Mouse (Mus musculus) kidney, embryonic 16.5 days (tissue): ENCODE data around the gene Slc9a3r1. TPM values are rescaled to one million over a fixed set of nuclear protein-coding genes. Genes with fewer than 3 reads are reported as not detected.

Experiments
- ATAC-seq: fragments of 200-750 bp; cut with Nextera tagmentation; 2 replicates; pipeline ENCODE4 v1.8.0; 2017; ENCODE audit warnings: moderate TSS enrichment; ENCODE audit not compliant: low FRiP score, low TSS enrichment
- H3K27ac ChIP-seq: fragments of 300-500 bp; sonication (generic); 2 replicates; pipeline ENCODE4 v1.5.1; 2014; ENCODE audit warnings: low read length
- H3K27me3 ChIP-seq: fragments of 300-500 bp; sonication (generic); 2 replicates; pipeline ENCODE4 v1.6.1; 2014; ENCODE audit warnings: low read length, control low read depth, mixed read lengths; ENCODE audit not compliant: insufficient read depth
- H3K36me3 ChIP-seq: fragments of 300-500 bp; sonication (generic); 2 replicates; pipeline ENCODE4 v1.6.1; 2014; ENCODE audit warnings: low read length, control low read depth, mixed read lengths; ENCODE audit not compliant: insufficient read depth
- H3K4me1 ChIP-seq: fragments of 300-500 bp; sonication (generic); 2 replicates; pipeline ENCODE4 v1.6.1; 2014; ENCODE audit warnings: low read length, control low read depth, mixed read lengths; ENCODE audit not compliant: insufficient read depth
- H3K4me2 ChIP-seq: fragments of 300-500 bp; sonication (generic); replicated peaks from 2 replicates; pipeline ENCODE4 v1.6.1; 2014; ENCODE audit warnings: low read depth, low read length
- H3K4me3 ChIP-seq: fragments of 300-500 bp; sonication (generic); 2 replicates; pipeline ENCODE4 v1.5.1; 2014; ENCODE audit warnings: mild to moderate bottlenecking, low read length
- H3K9ac ChIP-seq: fragments of 300-500 bp; sonication (generic); replicated peaks from 2 replicates; pipeline ENCODE4 v1.6.1; 2014; ENCODE audit warnings: low read length
- H3K9me3 ChIP-seq: fragments of 300-500 bp; sonication (generic); 2 replicates; pipeline ENCODE4 v1.6.1; 2016; ENCODE audit warnings: low read length, control low read depth
- WGBS: fragments of 180-500 bp; shearing (Covaris S2); extraction: QIAGEN DNeasy Blood & Tissue Kit; methylation state at CpG from one replicate; pipeline ENCODE4 v1.1.7; 2014; 5-methylcytosine and 5-hydroxymethylcytosine counted together
- polyA plus RNA-seq: library from polyadenylated mRNA; unstranded; fragments of >200 nt; fragmentation: Nextera tagmentation; extraction: Ambion mirVana; gene quantifications from 2 replicates; pipeline ENCODE4 v1.2.1, GENCODE M21; 2015

Gene Slc9a3r1
- polyA plus RNA-seq, 1 experiment from 2014 or later, result 170 TPM

DNA sequence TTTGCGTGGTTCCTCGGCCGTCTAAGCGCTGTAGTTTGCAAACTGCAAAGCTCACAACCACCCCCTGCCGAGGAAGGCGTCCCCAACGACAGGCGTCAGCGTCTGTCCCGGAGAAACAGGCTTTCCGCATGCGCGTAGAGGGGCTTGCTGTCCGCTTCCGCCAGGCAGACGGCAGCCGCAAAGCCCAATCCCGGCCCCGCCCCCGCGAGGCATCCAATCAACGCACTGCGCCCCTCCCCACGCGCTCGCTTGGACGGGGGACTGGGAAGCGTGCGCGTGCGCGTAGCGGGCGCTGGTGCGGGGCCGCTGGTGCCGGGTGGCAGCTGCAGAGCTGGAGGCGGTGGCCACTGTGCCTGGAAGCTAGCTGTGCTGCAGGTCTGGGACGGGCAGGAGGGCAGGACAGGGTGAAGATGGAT is 24.1 kb downstream of the Slc9a3r1 start, which contains the start of gene Tmem104:
TSS of gene Tmem104 (plus strand) at position 264 of the 416 bp plus-strand sequence.
- ATAC-seq, result peak; percentile 93
- WGBS, result under 1% methylated on average over 39 of the region's 39 CpGs
- Histone ChIP-seq H3K4me3 (peak within 1 kb of the TSS; percentile 69), H3K27me3 (no peaks in the 10 kb centered on the region), H3K4me1 (peaks cover 15% of the 10 kb centered on the region), H3K4me2 (peak within 1 kb of the TSS; percentile 97), H3K9ac (peak within 1 kb of the TSS; percentile 77), H3K27ac (peak within 1 kb of the TSS; percentile 79), H3K36me3 (peaks cover 6% of the 10 kb centered on the region; the same call in 1 of the 2 replicates), H3K9me3 (no peaks in the 10 kb centered on the region)

DNA sequence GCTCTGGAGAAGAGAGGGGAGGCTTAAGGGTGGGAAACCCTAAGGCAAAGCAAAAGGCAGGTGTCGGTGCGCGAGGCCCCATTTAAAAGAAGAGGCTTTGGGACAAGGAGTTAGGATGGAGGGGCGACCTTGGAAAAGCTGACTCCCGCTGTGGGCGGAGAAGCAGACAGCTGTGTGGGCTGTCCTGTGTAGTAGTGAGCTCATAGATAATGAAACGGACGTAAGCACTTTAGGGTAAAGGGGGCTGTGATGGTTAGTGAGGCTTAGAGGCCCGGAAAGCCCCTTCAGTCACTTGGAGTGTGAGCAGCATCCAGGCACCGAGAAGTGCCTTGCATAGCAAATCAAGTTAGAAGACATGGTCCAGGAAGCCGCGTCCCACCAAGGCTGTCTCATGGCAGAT is 24.6 kb downstream of the Slc9a3r1 start, which contains the start of gene Nat9:
TSS of gene Nat9 (minus strand) at position 167 of the 400 bp plus-strand sequence.
- no peak for ATAC-seq
- 8% methylated on average over 12 of the region's 12 CpGs for WGBS
- no peaks in the 10 kb centered on the region for H3K27me3 ChIP-seq

DNA sequence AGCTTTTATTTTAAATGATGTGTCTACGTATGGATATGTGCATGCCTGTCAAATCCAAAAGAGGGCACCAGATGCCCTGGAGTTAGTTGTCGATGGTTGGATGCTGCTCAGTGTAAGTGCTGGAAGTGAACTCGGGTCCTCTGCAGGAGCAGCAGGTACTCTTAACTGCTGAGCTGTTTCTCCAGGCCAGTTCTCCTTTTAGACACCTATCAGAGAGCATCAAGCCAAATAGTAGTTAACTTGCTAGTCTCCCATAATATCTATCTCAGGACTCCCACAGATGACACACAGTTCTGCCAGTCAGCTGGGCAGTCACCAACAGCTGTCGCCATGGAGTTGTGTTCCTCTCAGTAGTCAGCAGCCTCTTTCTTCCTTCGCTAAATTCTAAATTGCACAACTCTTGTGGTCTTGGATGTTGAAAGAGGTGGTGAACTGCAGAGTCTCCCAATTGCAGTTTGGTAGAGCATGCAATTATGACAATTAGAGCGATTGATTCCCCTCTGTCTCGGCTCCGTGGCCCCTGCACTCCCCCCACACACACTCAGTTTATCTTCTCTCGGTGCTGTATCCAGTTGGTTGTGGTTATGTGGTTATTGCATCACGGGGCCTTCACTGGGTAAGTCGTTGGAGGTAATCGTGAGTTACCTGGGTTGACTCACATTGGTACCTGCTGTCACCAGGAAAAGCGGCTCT is 25.5 kb downstream of the Slc9a3r1 start:
- Histone ChIP-seq H3K27me3 (no peaks in the 10 kb centered on the region), H3K36me3 (peaks cover 6% of the 10 kb centered on the region; the same call in 1 of the 2 replicates)
- ATAC-seq, result no peak

More for the DNA sequence above, 24.6 kb downstream of the Slc9a3r1 start, which contains the start of gene Nat9:
- peak within 1 kb of the TSS; percentile 77 for H3K9ac ChIP-seq
- H3K36me3 ChIP-seq, result peaks cover 6% of the 10 kb centered on the region; the same call in 1 of the 2 replicates
- peak within 1 kb of the TSS; percentile 69 for H3K4me3 ChIP-seq
- peak within 1 kb of the TSS; percentile 79 for H3K27ac ChIP-seq
- peak within 1 kb of the TSS; percentile 97 for H3K4me2 ChIP-seq
- peaks cover 15% of the 10 kb centered on the region for H3K4me1 ChIP-seq
- no peaks in the 10 kb centered on the region for H3K9me3 ChIP-seq

DNA sequence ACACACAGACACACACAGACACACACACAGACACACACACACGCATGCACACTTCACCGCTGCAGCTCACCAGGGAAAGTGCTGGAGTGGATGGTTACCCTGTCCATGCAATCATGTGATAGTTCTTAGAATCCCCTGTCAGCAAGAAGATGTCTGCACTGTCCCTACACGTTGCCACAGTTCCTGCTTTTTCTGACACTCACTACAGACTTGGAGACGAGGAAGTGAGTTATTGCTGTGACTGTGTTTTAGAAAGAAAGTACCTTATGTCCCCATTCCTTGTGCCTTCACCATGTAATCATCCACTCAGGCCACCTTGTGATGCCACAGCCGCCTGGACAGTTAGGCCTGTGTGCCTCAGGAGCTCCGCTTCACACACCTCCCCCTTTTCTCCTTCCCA is 26.2 kb downstream of the Slc9a3r1 start:
- Histone ChIP-seq H3K9ac (no peak overlapping the region), H3K4me2 (no peak overlapping the region), H3K9me3 (no peaks in the 10 kb centered on the region), H3K4me3 (no peak overlapping the region), H3K27me3 (no peaks in the 10 kb centered on the region), H3K27ac (no peak overlapping the region), H3K36me3 (peaks cover 6% of the 10 kb centered on the region; the same call in 1 of the 2 replicates), H3K4me1 (peaks cover 15% of the 10 kb centered on the region)
- WGBS, result 87% methylated on average over 6 of the region's 6 CpGs
- no peak for ATAC-seq

More for the DNA sequence above, 25.5 kb downstream of the Slc9a3r1 start:
- 86% methylated on average over 13 of the region's 13 CpGs for WGBS
- Histone ChIP-seq H3K4me2 (no peak overlapping the region), H3K4me3 (no peak overlapping the region), H3K9me3 (no peaks in the 10 kb centered on the region), H3K27ac (no peak overlapping the region), H3K4me1 (peaks cover 15% of the 10 kb centered on the region), H3K9ac (no peak overlapping the region)

DNA sequence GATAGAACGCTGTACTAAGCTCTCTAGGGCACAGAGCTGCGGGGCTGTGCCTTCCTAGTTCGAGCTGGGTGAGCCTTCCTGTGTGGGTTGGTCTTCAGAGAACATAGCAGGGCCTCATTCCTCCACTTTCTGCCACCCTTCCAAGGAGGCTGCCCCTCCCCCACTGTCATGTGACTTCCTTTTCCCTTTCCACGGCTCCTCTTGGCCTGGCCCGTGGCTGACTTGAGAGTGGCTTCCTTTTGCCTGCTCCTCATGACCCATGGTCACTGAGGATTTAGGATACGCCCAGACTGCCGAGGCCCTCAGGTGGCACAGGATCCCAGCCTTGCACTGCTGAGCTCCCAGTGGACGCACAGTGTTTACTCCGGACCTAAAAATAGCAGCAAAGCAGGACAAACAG is 29.0 kb downstream of the Slc9a3r1 start:
- Histone ChIP-seq H3K27me3 (no peaks in the 10 kb centered on the region), H3K9me3 (no peaks in the 10 kb centered on the region), H3K4me2 (no peak overlapping the region), H3K36me3 (peaks cover 6% of the 10 kb centered on the region; the same call in 1 of the 2 replicates), H3K4me1 (peaks cover 6% of the 10 kb centered on the region; the same call in 1 of the 2 replicates), H3K9ac (no peak overlapping the region), H3K4me3 (no peak overlapping the region), H3K27ac (peak overlapping the region; percentile 22; the same call in 1 of the 2 replicates)
- WGBS, result 50% methylated on average over 9 of the region's 9 CpGs
- peak; percentile 31; the same call in 1 of the 2 replicates for ATAC-seq

DNA sequence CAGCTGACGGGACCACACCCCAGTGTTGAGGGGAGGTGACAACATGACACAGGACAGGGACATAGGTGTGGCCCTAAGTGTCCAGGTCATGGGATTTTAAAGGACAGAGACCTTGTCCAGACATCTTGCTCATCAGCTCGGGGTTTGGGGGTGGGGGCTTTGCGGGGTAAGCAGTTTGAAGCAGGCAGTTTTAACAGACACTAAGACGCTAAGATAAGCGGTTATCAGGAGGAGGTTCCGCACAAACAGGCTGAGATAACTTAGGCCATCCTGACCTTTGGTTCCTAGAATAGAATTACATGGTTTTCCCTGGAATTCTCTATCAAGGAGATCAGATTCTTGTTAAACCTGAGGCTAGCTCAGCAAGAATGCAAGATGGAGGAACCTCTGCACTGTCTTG is 31.6 kb downstream of the Slc9a3r1 start:
- H3K4me2 ChIP-seq, result no peak overlapping the region
- no peak for ATAC-seq
- H3K4me3 ChIP-seq, result no peak overlapping the region
- no peak overlapping the region for H3K27ac ChIP-seq
- no peak overlapping the region for H3K9ac ChIP-seq
- H3K27me3 ChIP-seq, result no peaks in the 10 kb centered on the region
- peaks cover 11% of the 10 kb centered on the region; the same call in 1 of the 2 replicates for H3K36me3 ChIP-seq
- no peaks in the 10 kb centered on the region for H3K9me3 ChIP-seq
- WGBS, result 85% methylated on average over 6 of the region's 6 CpGs
- no peaks in the 10 kb centered on the region for H3K4me1 ChIP-seq

DNA sequence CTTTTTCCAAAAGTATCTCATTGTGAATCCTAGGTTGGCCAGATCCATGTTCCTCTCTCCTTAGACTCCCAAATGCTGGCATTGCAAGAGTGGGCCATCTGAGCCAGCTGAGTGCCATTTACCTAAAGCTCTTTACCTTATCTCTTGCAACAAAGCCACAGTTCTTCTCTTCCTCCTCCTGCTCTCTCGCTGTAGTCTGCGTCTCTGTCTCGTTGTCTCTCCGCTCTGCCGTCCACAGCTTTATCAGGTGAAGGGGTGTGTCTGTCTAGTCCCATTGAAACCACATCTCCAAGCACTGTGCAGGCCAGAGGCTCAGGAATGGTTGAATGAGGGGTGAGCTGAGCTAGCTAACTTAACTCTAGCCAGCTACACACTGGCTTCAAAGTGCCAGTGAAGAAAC is 32.8 kb downstream of the Slc9a3r1 start:
- H3K4me3 ChIP-seq, result no peak overlapping the region
- H3K27ac ChIP-seq, result no peak overlapping the region
- H3K4me2 ChIP-seq, result no peak overlapping the region
- ATAC-seq, result no peak
- H3K4me1 ChIP-seq, result no peaks in the 10 kb centered on the region
- H3K9ac ChIP-seq, result no peak overlapping the region
- no peaks in the 10 kb centered on the region for H3K27me3 ChIP-seq
- WGBS, result 91% methylated on average over 5 of the region's 5 CpGs
- no peaks in the 10 kb centered on the region for H3K9me3 ChIP-seq
- peaks cover 11% of the 10 kb centered on the region; the same call in 1 of the 2 replicates for H3K36me3 ChIP-seq

DNA sequence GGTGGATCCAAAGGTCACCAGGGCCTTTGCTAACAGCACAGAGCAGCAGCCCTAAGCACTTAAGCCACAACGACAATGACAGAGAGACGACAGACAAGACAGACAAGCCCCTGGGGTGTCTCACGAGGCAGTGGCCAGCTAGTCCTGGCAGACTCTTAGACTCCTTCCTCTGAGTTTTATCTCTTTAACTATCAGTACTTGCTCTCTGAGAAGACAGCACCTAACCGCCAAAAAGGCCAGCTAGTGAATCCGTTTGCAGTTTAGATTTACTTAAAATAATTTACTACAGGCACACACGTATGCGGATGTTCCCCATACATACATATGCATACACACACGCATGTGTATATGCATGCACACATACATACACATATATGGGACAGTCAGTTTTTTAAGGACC is 34.4 kb downstream of the Slc9a3r1 start:
- no peak for ATAC-seq
- Histone ChIP-seq H3K36me3 (peaks cover 15% of the 10 kb centered on the region; the same call in 1 of the 2 replicates), H3K27ac (no peak overlapping the region), H3K4me3 (no peak overlapping the region), H3K9me3 (no peaks in the 10 kb centered on the region), H3K27me3 (no peaks in the 10 kb centered on the region), H3K4me1 (no peaks in the 10 kb centered on the region), H3K4me2 (no peak overlapping the region), H3K9ac (no peak overlapping the region)
- WGBS, result 84% methylated on average over 8 of the region's 8 CpGs

DNA sequence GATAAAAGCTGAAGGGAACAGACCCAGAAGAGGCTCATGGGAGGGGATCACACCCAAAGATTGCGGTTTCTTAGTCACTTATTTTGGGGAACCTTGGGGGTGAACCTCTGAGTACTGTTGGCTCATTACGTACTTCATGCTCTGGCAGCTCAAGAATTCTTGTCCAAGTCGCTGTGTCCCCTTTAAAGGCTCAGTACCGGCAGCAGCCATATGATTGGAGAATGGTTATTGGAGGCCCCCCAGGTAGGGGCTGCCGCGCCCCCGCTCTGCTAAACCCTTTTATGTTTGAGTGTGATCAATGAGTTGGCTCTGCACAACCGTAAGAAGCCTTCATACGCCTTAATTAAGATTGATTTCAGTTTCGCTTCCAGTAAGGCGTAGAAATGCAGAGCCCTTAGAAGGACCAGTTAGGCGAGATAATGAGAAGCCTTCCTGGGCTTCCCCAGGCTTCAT is 35.8 kb downstream of the Slc9a3r1 start:
- no peak for ATAC-seq
- Histone ChIP-seq H3K9ac (no peak overlapping the region), H3K36me3 (peaks cover 15% of the 10 kb centered on the region; the same call in 1 of the 2 replicates), H3K4me1 (no peaks in the 10 kb centered on the region), H3K27ac (no peak overlapping the region), H3K27me3 (no peaks in the 10 kb centered on the region), H3K4me2 (no peak overlapping the region), H3K4me3 (no peak overlapping the region), H3K9me3 (no peaks in the 10 kb centered on the region)
- 62% methylated on average over 12 of the region's 12 CpGs for WGBS

DNA sequence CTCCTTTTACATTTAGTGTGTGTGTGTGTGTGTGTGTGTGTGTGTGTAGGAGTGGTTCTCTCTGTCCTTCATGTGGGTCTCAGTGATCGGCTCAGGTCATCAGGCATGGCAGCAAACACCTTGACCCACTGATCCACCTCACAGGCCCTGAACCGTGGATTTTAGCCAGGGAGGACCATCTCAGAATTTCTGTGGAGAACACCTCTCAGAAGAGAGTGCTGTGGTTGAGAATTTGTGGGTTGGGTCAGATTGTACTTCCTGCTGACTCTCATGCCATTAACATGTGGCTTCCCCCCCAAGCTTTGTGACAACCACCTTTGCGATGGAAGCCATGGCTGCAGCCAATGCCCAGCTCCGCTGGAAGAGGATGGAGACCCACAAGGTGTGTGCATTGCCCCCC is 37.4 kb downstream of the Slc9a3r1 start:
- 81% methylated on average over 4 of the region's 4 CpGs for WGBS
- ATAC-seq, result no peak

More for the DNA sequence above, 37.4 kb downstream of the Slc9a3r1 start:
- H3K9me3 ChIP-seq, result no peaks in the 10 kb centered on the region
- H3K36me3 ChIP-seq, result peaks cover 15% of the 10 kb centered on the region; the same call in 1 of the 2 replicates
- H3K4me2 ChIP-seq, result no peak overlapping the region
- no peak overlapping the region for H3K4me3 ChIP-seq
- H3K9ac ChIP-seq, result no peak overlapping the region
- H3K4me1 ChIP-seq, result no peaks in the 10 kb centered on the region
- H3K27me3 ChIP-seq, result no peaks in the 10 kb centered on the region
- H3K27ac ChIP-seq, result no peak overlapping the region
